Mouse (Mus musculus) liver, postnatal 0 days (tissue): Measurements from ENCODE around the gene Actl6a.

Source experiments
- CTCF ChIP-seq: sonication (generic); IDR thresholded peaks from 2 replicates; pipeline ENCODE4 v1.5.1; 2016; ENCODE audit warnings: antibody characterized with exemption, low read depth
- EP300 ChIP-seq: IDR thresholded peaks from 2 replicates; pipeline ENCODE4 v1.6.1; 2016; ENCODE audit warnings: antibody characterized with exemption, low read depth, mild to moderate bottlenecking

- TF ChIP-seq EP300 (no peak), CTCF (no peak)
These were observed 45.8 kb upstream of the Actl6a start for GRCm38 (mm10) chr3:32660276-32660675.
